Mouse (Mus musculus): Measurements from ENCODE around the gene Dpp4. TPM values are rescaled to one million over a fixed set of nuclear protein-coding genes. Genes with fewer than 3 reads are reported as not detected.

Dpp4 gene
- polyA plus RNA-seq, 1 experiment from 2014 or later = 15.9 TPM

DNA sequence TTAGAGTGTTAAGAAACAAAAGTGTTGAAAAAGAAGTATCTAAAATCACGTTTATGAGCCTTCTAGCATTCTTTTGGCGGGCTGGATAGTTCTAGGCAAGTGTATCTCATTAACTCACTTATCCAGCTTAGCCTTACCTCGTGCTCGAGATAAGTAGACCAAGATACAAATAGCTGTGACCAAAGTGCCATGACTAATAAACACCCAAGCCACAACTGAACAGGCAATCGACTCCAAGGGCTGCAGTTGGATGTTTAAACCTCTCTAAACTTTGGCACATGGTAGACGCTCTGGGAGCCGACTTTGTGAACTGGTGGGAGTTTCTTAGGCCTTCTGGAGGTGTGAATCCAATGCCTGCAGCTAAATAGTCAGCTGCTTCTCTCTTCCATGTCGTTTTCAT is 12.7 kb downstream of the Dpp4 start:
- Histone ChIP-seq H3K4me2 (replicated peaks; ENCODE audit: low read depth, low read length) (no peak overlapping the region), H3K9me3 (ENCODE audit: control insufficient read depth, low read depth, low read length) (no peaks in the 10 kb centered on the region), H3K36me3 (ENCODE audit: control insufficient read depth, insufficient read depth, low read length) (no peaks in the 10 kb centered on the region), H3K4me1 (ENCODE audit: control insufficient read depth, insufficient read depth, low read length) (no peaks in the 10 kb centered on the region), H3K4me3 (ENCODE audit: low read depth, low read length) (no peak overlapping the region), H3K27me3 (ENCODE audit: control insufficient read depth, insufficient read depth, low read length) (no peaks in the 10 kb centered on the region), H3K9ac (replicated peaks; ENCODE audit: low read depth, low read length) (no peak overlapping the region), H3K27ac (ENCODE audit: low read length) (no peak overlapping the region)
- 79% methylated on average over 8 of the region's 8 CpGs for WGBS
- ATAC-seq (ENCODE audit: insufficient number of reproducible peaks, insufficient read depth, low FRiP score, low read depth) = no peak

- no peak overlapping the region for H3K4me3 ChIP-seq (ENCODE audit: low read depth, low read length)
- H3K27ac ChIP-seq (ENCODE audit: low read length) = no peak overlapping the region
- no peak overlapping the region for H3K9ac ChIP-seq (replicated peaks; ENCODE audit: low read depth, low read length)
- H3K4me1 ChIP-seq (ENCODE audit: control insufficient read depth, insufficient read depth, low read length) = no peaks in the 10 kb centered on the region
- no peak for ATAC-seq (ENCODE audit: insufficient number of reproducible peaks, insufficient read depth, low FRiP score, low read depth)
- no peak overlapping the region for H3K4me2 ChIP-seq (replicated peaks; ENCODE audit: low read depth, low read length)
- H3K9me3 ChIP-seq (ENCODE audit: control insufficient read depth, low read depth, low read length) = no peaks in the 10 kb centered on the region
- no peaks in the 10 kb centered on the region for H3K36me3 ChIP-seq (ENCODE audit: control insufficient read depth, insufficient read depth, low read length)
- 92% methylated on average over 2 of the region's 2 CpGs for WGBS
- H3K27me3 ChIP-seq (ENCODE audit: control insufficient read depth, insufficient read depth, low read length) = no peaks in the 10 kb centered on the region
Observed at GRCm38 (mm10) chr2:62398115-62398875, 13.7 kb downstream of the Dpp4 start.

DNA sequence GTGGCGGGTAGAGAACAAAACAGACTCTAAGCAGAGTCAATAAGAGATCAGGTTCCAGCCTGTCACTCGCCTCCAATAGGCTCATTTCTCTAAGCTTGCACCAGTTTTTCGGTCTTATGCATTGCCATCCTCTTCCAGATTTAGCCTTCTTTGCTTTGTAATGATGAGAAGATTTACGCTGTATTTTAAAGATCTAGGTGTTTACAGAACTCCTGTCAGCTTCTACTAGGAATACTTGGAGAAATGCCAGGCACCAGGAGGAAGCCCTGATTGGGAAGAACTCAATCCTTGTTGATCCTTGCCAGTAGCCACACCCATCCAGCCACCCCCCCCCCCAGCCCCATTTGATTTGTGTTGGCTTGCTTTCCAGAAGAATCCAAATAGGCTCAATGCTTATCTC is 14.4 kb downstream of the Dpp4 start:
- Histone ChIP-seq H3K36me3 (ENCODE audit: control insufficient read depth, insufficient read depth, low read length) (no peaks in the 10 kb centered on the region), H3K4me2 (replicated peaks; ENCODE audit: low read depth, low read length) (no peak overlapping the region), H3K9ac (replicated peaks; ENCODE audit: low read depth, low read length) (no peak overlapping the region), H3K27ac (ENCODE audit: low read length) (no peak overlapping the region), H3K27me3 (ENCODE audit: control insufficient read depth, insufficient read depth, low read length) (no peaks in the 10 kb centered on the region), H3K4me1 (ENCODE audit: control insufficient read depth, insufficient read depth, low read length) (no peaks in the 10 kb centered on the region), H3K9me3 (ENCODE audit: control insufficient read depth, low read depth, low read length) (no peaks in the 10 kb centered on the region), H3K4me3 (ENCODE audit: low read depth, low read length) (no peak overlapping the region)
- ATAC-seq (ENCODE audit: insufficient number of reproducible peaks, insufficient read depth, low FRiP score, low read depth) = no peak
- 58% methylated on average over 4 of the region's 4 CpGs for WGBS

DNA sequence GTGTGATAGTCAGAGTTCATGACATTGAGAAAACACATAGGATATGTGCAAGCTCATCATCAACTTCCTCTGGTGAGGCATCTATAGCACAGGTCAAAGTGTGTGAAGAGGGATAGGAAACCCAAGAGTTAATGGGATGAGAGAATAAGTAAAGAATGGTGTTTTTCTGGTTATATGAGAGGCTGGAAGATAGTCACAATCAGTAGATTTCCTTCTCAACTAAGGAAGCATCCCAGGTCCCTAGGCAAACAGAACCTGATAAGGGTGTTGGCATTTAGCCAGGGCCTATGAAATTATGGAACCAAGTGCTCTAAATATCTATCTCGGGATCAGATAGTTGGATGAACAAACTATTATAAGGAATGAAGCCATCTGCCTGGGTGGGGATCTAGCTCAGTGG is 15.2 kb downstream of the Dpp4 start:
- H3K4me3 ChIP-seq (ENCODE audit: low read depth, low read length) = no peak overlapping the region
- H3K27me3 ChIP-seq (ENCODE audit: control insufficient read depth, insufficient read depth, low read length) = no peaks in the 10 kb centered on the region
- no peak overlapping the region for H3K9ac ChIP-seq (replicated peaks; ENCODE audit: low read depth, low read length)
- H3K9me3 ChIP-seq (ENCODE audit: control insufficient read depth, low read depth, low read length) = no peaks in the 10 kb centered on the region
- no peaks in the 10 kb centered on the region for H3K4me1 ChIP-seq (ENCODE audit: control insufficient read depth, insufficient read depth, low read length)
- no peak overlapping the region for H3K4me2 ChIP-seq (replicated peaks; ENCODE audit: low read depth, low read length)
- 94% methylated on average over 1 of the region's 1 CpGs for WGBS
- no peak for ATAC-seq (ENCODE audit: insufficient number of reproducible peaks, insufficient read depth, low FRiP score, low read depth)
- H3K27ac ChIP-seq (ENCODE audit: low read length) = no peak overlapping the region
- no peaks in the 10 kb centered on the region for H3K36me3 ChIP-seq (ENCODE audit: control insufficient read depth, insufficient read depth, low read length)

DNA sequence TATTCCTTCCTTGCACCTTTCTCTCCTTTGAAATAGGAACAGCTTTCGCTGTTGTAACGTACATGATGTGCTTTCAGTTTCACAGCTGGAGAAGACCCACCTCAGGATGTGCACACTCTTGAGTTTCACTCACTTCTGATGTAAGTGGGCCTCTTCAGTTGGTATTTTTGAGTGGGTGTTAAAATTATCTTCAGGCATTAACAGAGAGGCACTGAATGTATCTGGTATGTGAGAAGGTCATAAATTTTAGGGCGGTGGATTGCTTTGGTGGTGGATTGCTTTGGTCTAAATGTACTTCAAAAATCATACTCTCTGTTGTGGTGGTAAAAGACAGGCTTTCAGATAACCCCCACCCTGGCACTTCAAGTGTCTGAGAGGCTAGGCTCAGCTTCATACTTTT is 17.2 kb downstream of the Dpp4 start:
- no peak for ATAC-seq (ENCODE audit: insufficient number of reproducible peaks, insufficient read depth, low FRiP score, low read depth)
- no peak overlapping the region for H3K9ac ChIP-seq (replicated peaks; ENCODE audit: low read depth, low read length)
- 86% methylated on average over 3 of the region's 3 CpGs for WGBS

GRCm38 (mm10) chr2:62392098-62392497 is 19.9 kb downstream of the Dpp4 start:
- H3K4me2 ChIP-seq (replicated peaks; ENCODE audit: low read depth, low read length) = no peak overlapping the region
- no peak for ATAC-seq (ENCODE audit: insufficient number of reproducible peaks, insufficient read depth, low FRiP score, low read depth)
- no peaks in the 10 kb centered on the region for H3K27me3 ChIP-seq (ENCODE audit: control insufficient read depth, insufficient read depth, low read length)
- H3K27ac ChIP-seq (ENCODE audit: low read length) = no peak overlapping the region
- H3K36me3 ChIP-seq (ENCODE audit: control insufficient read depth, insufficient read depth, low read length) = no peaks in the 10 kb centered on the region
- WGBS = 65% methylated on average over 3 of the region's 3 CpGs
- H3K4me3 ChIP-seq (ENCODE audit: low read depth, low read length) = no peak overlapping the region
- H3K9me3 ChIP-seq (ENCODE audit: control insufficient read depth, low read depth, low read length) = no peaks in the 10 kb centered on the region
- no peak overlapping the region for H3K9ac ChIP-seq (replicated peaks; ENCODE audit: low read depth, low read length)
- H3K4me1 ChIP-seq (ENCODE audit: control insufficient read depth, insufficient read depth, low read length) = no peaks in the 10 kb centered on the region

More for the DNA sequence above, 17.2 kb downstream of the Dpp4 start:
- Histone ChIP-seq H3K27ac (ENCODE audit: low read length) (no peak overlapping the region), H3K4me3 (ENCODE audit: low read depth, low read length) (no peak overlapping the region), H3K4me2 (replicated peaks; ENCODE audit: low read depth, low read length) (no peak overlapping the region), H3K27me3 (ENCODE audit: control insufficient read depth, insufficient read depth, low read length) (no peaks in the 10 kb centered on the region), H3K9me3 (ENCODE audit: control insufficient read depth, low read depth, low read length) (no peaks in the 10 kb centered on the region), H3K4me1 (ENCODE audit: control insufficient read depth, insufficient read depth, low read length) (no peaks in the 10 kb centered on the region), H3K36me3 (ENCODE audit: control insufficient read depth, insufficient read depth, low read length) (no peaks in the 10 kb centered on the region)

- no peak for ATAC-seq (ENCODE audit: insufficient number of reproducible peaks, insufficient read depth, low FRiP score, low read depth)
- Histone ChIP-seq H3K4me3 (ENCODE audit: low read depth, low read length) (no peak overlapping the region), H3K36me3 (ENCODE audit: control insufficient read depth, insufficient read depth, low read length) (no peaks in the 10 kb centered on the region), H3K4me2 (replicated peaks; ENCODE audit: low read depth, low read length) (no peak overlapping the region), H3K4me1 (ENCODE audit: control insufficient read depth, insufficient read depth, low read length) (no peaks in the 10 kb centered on the region), H3K27me3 (ENCODE audit: control insufficient read depth, insufficient read depth, low read length) (no peaks in the 10 kb centered on the region), H3K9ac (replicated peaks; ENCODE audit: low read depth, low read length) (no peak overlapping the region), H3K9me3 (ENCODE audit: control insufficient read depth, low read depth, low read length) (no peaks in the 10 kb centered on the region), H3K27ac (ENCODE audit: low read length) (no peak overlapping the region)
- WGBS = 82% methylated on average over 12 of the region's 12 CpGs
Observed at GRCm38 (mm10) chr2:62390961-62391461, 21.0 kb downstream of the Dpp4 start.

GRCm38 (mm10) chr2:62390305-62390704 is 21.7 kb downstream of the Dpp4 start:
- H3K27ac ChIP-seq (ENCODE audit: low read length) = no peak overlapping the region
- H3K27me3 ChIP-seq (ENCODE audit: control insufficient read depth, insufficient read depth, low read length) = no peaks in the 10 kb centered on the region
- ATAC-seq (ENCODE audit: insufficient number of reproducible peaks, insufficient read depth, low FRiP score, low read depth) = no peak
- H3K4me3 ChIP-seq (ENCODE audit: low read depth, low read length) = no peak overlapping the region
- WGBS = 66% methylated on average over 3 of the region's 3 CpGs
- no peaks in the 10 kb centered on the region for H3K4me1 ChIP-seq (ENCODE audit: control insufficient read depth, insufficient read depth, low read length)
- no peaks in the 10 kb centered on the region for H3K36me3 ChIP-seq (ENCODE audit: control insufficient read depth, insufficient read depth, low read length)
- no peak overlapping the region for H3K9ac ChIP-seq (replicated peaks; ENCODE audit: low read depth, low read length)
- H3K4me2 ChIP-seq (replicated peaks; ENCODE audit: low read depth, low read length) = no peak overlapping the region
- H3K9me3 ChIP-seq (ENCODE audit: control insufficient read depth, low read depth, low read length) = no peaks in the 10 kb centered on the region

- WGBS = 91% methylated on average over 4 of the region's 4 CpGs
- Histone ChIP-seq H3K9ac (replicated peaks; ENCODE audit: low read depth, low read length) (no peak overlapping the region), H3K4me3 (ENCODE audit: low read depth, low read length) (no peak overlapping the region), H3K36me3 (ENCODE audit: control insufficient read depth, insufficient read depth, low read length) (no peaks in the 10 kb centered on the region), H3K9me3 (ENCODE audit: control insufficient read depth, low read depth, low read length) (no peaks in the 10 kb centered on the region), H3K27me3 (ENCODE audit: control insufficient read depth, insufficient read depth, low read length) (no peaks in the 10 kb centered on the region), H3K4me2 (replicated peaks; ENCODE audit: low read depth, low read length) (no peak overlapping the region), H3K27ac (ENCODE audit: low read length) (no peak overlapping the region), H3K4me1 (ENCODE audit: control insufficient read depth, insufficient read depth, low read length) (no peaks in the 10 kb centered on the region)
- no peak for ATAC-seq (ENCODE audit: insufficient number of reproducible peaks, insufficient read depth, low FRiP score, low read depth)
Observed at GRCm38 (mm10) chr2:62388841-62389240, 23.2 kb downstream of the Dpp4 start.

Data from stomach, embryonic 14.5 days (tissue).